Mouse (Mus musculus) E14TG2a.4 (cell line): ENCODE results near the gene Atp11a.

Experiments used
- H3K27me3 ChIP-seq: 2 replicates; pipeline ENCODE4 v1.6.1; 2014; ENCODE audit warnings: low read length, control low read depth; ENCODE audit not compliant: insufficient read depth
- H3K36me3 ChIP-seq: 2 replicates; pipeline ENCODE4 v1.6.1; 2014; ENCODE audit warnings: low read length, control low read depth; ENCODE audit not compliant: insufficient read depth
- H3K4me1 ChIP-seq: replicated peaks from 2 replicates; pipeline ENCODE4 v1.6.1; 2014; ENCODE audit warnings: low read depth, low read length, control low read depth
- H3K4me3 ChIP-seq: replicated peaks from 2 replicates; pipeline ENCODE4 v1.5.1; 2014; ENCODE audit warnings: mild to moderate bottlenecking, low read length
- H3K9me3 ChIP-seq: 2 replicates; pipeline ENCODE4 v1.6.1; 2014; ENCODE audit warnings: low read length, control low read depth
- CTCF ChIP-seq: conservative IDR thresholded peaks from 2 replicates; pipeline ENCODE4 v1.5.1; 2014; ENCODE audit warnings: low read length
- NANOG ChIP-seq: IDR thresholded peaks from 2 replicates; pipeline ENCODE4 v1.6.1; 2014; ENCODE audit warnings: borderline replicate concordance, low read length, mixed read lengths
- POU5F1 ChIP-seq: IDR thresholded peaks from 2 replicates; pipeline ENCODE4 v1.6.1; 2014; ENCODE audit warnings: low read length, borderline replicate concordance

Atp11a gene

DNA sequence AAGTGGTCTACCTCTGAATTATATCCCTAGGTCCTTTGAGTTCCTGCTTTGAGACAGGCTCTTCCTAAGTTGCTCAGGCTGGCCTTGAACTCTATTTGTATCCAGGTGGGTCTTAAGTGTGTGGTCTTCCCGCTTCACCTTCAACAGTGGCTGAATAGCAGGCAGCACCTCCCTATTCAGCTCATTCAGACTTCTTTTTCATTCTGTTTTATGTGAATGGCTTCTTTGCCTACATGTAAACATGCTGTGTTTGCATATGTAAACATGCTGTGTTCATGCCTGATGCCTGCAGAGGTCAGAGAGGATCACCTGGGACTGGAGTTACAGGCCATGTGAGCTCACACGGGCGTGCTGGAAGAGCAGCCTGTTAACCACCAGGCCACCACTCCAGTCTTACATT, 3.1 kb downstream of the Atp11a start:
- Histone ChIP-seq H3K4me3 (no peak overlapping the region), H3K27me3 (peaks cover 38% of the 10 kb centered on the region), H3K4me1 (peaks cover 58% of the 10 kb centered on the region), H3K36me3 (peaks cover 29% of the 10 kb centered on the region), H3K9me3 (no peaks in the 10 kb centered on the region)
- TF ChIP-seq CTCF (no peak), NANOG (peak; percentile 66; the same call in 1 of the 2 replicates), POU5F1 (peak; percentile 26; the same call in 1 of the 2 replicates)

- no peaks in the 10 kb centered on the region for H3K9me3 ChIP-seq
- H3K4me1 ChIP-seq, result peaks cover 52% of the 10 kb centered on the region
- peaks cover 22% of the 10 kb centered on the region for H3K27me3 ChIP-seq
- TF ChIP-seq POU5F1, result no peak
- no peak for TF ChIP-seq CTCF
- TF ChIP-seq NANOG, result no peak
- no peak overlapping the region for H3K4me3 ChIP-seq
- peaks cover 41% of the 10 kb centered on the region for H3K36me3 ChIP-seq
Observed at GRCm38 (mm10) chr8:12761873-12762272, 5.1 kb downstream of the Atp11a start.

DNA sequence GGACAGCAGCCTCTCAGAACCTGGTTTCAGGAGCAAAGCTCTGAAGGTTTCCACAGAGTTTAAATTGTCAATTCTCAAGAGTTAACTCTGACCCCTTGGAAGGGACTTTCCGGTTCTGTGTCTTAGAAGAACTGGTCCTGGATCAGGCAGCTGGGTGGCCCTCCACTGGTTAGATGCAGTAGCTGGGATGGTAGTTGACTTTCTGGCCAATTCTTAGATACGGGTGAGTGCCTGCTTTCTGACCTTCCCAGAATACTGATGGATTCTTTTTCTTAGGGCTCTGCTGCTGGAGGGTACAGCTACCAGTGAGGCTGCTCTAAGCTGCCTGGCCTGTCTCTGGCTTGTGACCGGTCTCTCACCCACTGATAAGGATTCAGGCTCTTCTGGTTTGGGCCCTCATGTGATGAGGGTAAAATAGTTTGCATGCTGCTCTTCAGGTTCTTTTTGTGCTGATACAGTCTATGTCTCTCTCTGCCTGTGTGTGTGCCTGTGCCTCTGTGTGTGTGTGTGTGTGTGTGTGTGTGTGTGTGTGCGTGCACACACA, 6.8 kb downstream of the Atp11a start:
- no peak for TF ChIP-seq NANOG
- no peak for TF ChIP-seq CTCF
- TF ChIP-seq POU5F1, result no peak
- H3K36me3 ChIP-seq, result peaks cover 53% of the 10 kb centered on the region
- peaks cover 9% of the 10 kb centered on the region; the same call in 1 of the 2 replicates for H3K27me3 ChIP-seq
- no peak overlapping the region for H3K4me3 ChIP-seq
- H3K9me3 ChIP-seq, result no peaks in the 10 kb centered on the region
- peaks cover 41% of the 10 kb centered on the region for H3K4me1 ChIP-seq

- Histone ChIP-seq H3K36me3 (peaks cover 53% of the 10 kb centered on the region), H3K4me3 (no peak overlapping the region), H3K4me1 (peaks cover 28% of the 10 kb centered on the region), H3K9me3 (no peaks in the 10 kb centered on the region), H3K27me3 (no peaks in the 10 kb centered on the region)
- TF ChIP-seq POU5F1 (no peak), NANOG (no peak), CTCF (no peak)
Observed at GRCm38 (mm10) chr8:12764971-12765370, 8.2 kb downstream of the Atp11a start.

GRCm38 (mm10) chr8:12767176-12767575, 10.4 kb downstream of the Atp11a start:
- Histone ChIP-seq H3K9me3 (no peaks in the 10 kb centered on the region), H3K4me1 (peaks cover 8% of the 10 kb centered on the region), H3K4me3 (no peak overlapping the region), H3K36me3 (peaks cover 41% of the 10 kb centered on the region), H3K27me3 (no peaks in the 10 kb centered on the region)
- TF ChIP-seq CTCF, result no peak
- TF ChIP-seq POU5F1, result no peak
- TF ChIP-seq NANOG, result no peak

- no peaks in the 10 kb centered on the region for H3K9me3 ChIP-seq
- peaks cover 2% of the 10 kb centered on the region; the same call in 1 of the 2 replicates for H3K4me1 ChIP-seq
- TF ChIP-seq POU5F1 (no peak), NANOG (no peak), CTCF (no peak)
- H3K27me3 ChIP-seq, result no peaks in the 10 kb centered on the region
- peaks cover 31% of the 10 kb centered on the region for H3K36me3 ChIP-seq
- H3K4me3 ChIP-seq, result no peak overlapping the region
Observed at GRCm38 (mm10) chr8:12768747-12769146, 11.9 kb downstream of the Atp11a start.

DNA sequence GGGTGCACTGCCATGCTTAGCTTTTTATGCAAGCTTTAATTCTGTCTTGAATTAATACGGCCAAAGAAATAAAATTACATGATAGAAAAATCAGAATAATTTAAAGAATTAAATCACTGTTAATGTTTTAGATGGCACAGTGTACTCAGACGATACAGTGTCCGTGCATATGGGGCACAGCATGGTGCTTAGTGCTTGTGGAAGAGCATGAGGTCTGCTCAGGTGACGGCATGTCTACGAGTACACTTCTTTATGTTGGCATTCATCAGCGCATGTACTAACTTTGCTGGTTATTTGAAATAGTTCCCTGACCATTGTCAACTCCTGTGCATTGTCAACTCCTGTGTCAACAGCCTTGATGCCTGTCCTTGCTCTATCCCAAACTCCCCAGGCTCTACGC, 12.5 kb downstream of the Atp11a start:
- Histone ChIP-seq H3K4me1 (peaks cover 2% of the 10 kb centered on the region; the same call in 1 of the 2 replicates), H3K36me3 (peaks cover 31% of the 10 kb centered on the region), H3K4me3 (no peak overlapping the region), H3K27me3 (no peaks in the 10 kb centered on the region), H3K9me3 (no peaks in the 10 kb centered on the region)
- no peak for TF ChIP-seq CTCF
- no peak for TF ChIP-seq POU5F1
- no peak for TF ChIP-seq NANOG

DNA sequence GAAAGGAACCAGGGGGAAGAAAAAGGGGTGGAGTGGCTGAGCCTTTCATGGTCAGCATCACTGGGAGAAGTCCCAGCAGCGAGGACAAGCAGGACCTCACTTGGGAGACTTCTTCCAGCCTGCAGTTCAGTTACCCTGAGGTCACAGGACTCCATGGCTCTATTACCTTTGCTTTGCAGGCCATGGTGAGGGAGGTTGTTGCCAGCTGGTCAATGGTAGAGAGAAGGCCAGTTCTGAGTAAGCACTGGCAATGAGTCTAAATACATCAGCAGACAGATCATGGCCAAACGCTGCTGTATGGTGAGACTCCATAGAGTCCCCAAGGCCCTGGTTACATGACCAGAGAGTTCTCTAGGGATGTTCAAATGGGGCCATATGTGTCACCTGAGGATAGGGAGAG, 15.5 kb downstream of the Atp11a start:
- H3K9me3 ChIP-seq, result no peaks in the 10 kb centered on the region
- no peaks in the 10 kb centered on the region for H3K27me3 ChIP-seq
- peaks cover 25% of the 10 kb centered on the region for H3K4me1 ChIP-seq
- H3K36me3 ChIP-seq, result peaks cover 8% of the 10 kb centered on the region; the same call in 1 of the 2 replicates
- no peak for TF ChIP-seq POU5F1
- no peak for TF ChIP-seq CTCF
- TF ChIP-seq NANOG, result no peak
- H3K4me3 ChIP-seq, result no peak overlapping the region

- Histone ChIP-seq H3K4me3 (no peak overlapping the region), H3K4me1 (peaks cover 25% of the 10 kb centered on the region), H3K27me3 (no peaks in the 10 kb centered on the region), H3K9me3 (no peaks in the 10 kb centered on the region), H3K36me3 (no peaks in the 10 kb centered on the region)
- TF ChIP-seq NANOG, result no peak
- no peak for TF ChIP-seq CTCF
- no peak for TF ChIP-seq POU5F1
Observed at GRCm38 (mm10) chr8:12773914-12774313, 17.1 kb downstream of the Atp11a start.
